Mouse (Mus musculus) thymus, postnatal 36 days (tissue): ENCODE measurements around the gene Smtnl2.
A peak's percentile ranks its signal among the peaks of the same experiment; 100 is the strongest.

ENCODE experiments used
- DNase-seq, 2 experiments: peaks; one replicate each; pipeline ENCODE4 v3.0.0; 2022; ENCODE audit warnings: mixed read lengths in 2 of 2

The Smtnl2 gene

GRCm38 (mm10) chr11:72397811-72398525 lies 13.5 kb downstream of the Smtnl2 start:
- DNase-seq, result no peak

DNA sequence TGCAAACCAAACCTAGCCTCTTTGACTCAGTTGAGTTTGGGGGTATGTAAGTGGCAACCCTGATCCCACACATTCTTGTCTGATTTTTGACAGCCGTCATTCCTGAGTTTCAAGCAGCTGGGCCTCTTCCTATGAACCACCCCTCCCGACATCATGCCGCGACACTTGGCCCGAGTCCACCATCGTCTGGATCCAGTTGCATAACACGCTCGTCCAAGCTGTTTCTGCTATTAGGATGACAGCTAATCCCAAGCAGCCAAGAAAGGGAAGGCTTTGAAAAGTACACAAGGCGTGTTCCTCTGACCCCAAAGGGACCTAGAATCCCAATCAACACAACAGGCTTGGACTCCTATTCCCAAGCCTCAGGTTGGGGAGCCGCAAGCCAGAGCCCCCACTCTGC lies 14.4 kb downstream of the Smtnl2 start:
- DNase-seq, result no peak

- no peak for DNase-seq
Observed at GRCm38 (mm10) chr11:72396621-72397020, 14.9 kb downstream of the Smtnl2 start.

- DNase-seq, result no peak
Observed at GRCm38 (mm10) chr11:72395652-72396051, 15.9 kb downstream of the Smtnl2 start.

DNA sequence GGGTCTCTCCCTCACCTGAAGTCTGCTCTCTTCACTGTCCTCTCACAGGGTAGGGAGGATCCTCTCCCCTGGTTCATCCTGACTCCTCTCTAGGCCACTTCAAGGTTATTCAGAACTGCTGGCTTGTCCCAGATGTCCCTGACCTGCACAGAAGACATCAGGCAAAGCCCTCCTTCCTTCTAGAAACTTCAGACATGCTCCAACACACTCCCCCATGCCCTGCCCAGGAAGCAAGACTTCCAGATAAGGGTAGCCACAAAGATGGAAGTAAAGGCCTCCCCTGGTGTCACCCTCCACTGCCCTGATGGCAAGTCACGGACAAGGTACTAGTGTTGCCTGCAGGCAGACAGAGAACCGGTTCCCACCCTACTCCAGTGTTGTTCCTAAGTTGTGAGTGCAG lies 16.8 kb downstream of the Smtnl2 start:
- DNase-seq, result no peak

DNA sequence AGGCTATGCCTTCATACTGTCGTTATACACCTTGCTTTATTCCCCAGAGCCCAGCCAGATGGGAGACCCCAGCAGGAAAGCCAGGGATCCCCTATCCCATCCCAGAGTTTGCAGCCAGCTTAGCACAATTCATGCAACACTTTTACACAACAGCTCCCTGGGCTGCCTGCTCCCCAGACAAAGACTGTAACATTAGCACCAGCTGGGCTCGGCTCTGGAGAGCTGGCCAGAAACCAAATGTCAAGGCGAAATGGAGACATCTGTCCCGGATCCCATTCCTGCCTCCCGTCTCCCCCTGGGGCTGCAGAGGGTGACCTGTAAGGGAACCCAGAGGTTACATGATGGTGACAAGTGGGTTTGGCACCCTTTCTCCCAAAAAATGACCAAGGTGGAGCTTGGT lies 17.8 kb downstream of the Smtnl2 start:
- no peak for DNase-seq

DNA sequence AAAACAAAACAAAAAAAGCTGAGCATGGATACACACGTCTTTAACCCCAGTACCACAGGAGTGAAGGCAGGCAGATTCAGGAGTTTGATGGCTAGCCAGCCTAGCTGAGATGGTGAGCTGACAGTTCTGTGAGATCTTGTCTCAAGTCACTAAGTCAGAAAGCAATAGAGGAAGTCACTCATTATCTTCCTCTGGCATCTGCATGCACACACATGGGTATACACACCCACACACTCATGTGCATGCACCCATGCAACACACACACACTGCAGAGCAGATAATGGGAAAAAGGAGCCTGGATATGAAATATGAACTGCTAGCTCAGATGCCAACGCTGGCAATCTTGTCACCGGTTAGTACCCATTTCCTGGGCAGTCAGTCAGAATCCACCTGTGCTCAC lies 18.3 kb downstream of the Smtnl2 start:
- DNase-seq, result no peak

- no peak for DNase-seq
Observed at GRCm38 (mm10) chr11:72391181-72391580, 20.3 kb downstream of the Smtnl2 start.

DNA sequence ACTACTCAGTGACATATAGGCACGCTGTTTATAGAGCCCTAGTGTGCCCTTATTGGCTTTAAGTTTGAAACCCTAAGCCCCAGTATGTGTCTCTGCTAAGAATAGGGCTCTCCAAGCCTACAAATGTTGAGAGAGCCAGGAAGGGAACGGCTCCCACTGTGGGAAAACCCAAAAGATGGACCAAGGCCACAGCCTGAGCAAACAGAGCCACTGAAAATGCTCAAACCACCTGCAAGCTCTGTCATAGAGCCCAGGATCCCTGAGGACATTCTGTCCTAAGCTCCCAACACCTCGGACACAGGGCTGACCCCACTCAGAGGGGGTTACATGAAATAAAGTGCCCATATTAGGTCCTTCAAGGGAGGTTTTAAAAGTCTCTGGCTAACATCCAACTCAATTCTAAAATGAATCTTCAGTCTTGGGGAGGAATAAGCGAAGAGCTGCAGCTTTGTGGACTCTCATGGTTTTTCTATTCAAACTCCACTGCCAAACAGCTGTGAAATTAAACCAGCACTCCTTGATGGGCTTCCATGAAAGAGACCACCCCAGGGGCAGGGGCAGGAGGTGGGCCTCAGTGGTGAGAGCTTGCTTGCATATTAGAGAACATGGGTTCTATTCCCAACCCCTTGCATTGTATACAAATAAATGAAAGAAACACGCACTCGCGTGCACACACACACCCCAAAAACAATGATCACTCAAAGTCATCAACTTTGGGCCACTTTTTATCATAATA lies 21.9 kb downstream of the Smtnl2 start:
- no peak for DNase-seq

- DNase-seq, result no peak
Observed at GRCm38 (mm10) chr11:72388113-72388529, 23.4 kb downstream of the Smtnl2 start.

DNA sequence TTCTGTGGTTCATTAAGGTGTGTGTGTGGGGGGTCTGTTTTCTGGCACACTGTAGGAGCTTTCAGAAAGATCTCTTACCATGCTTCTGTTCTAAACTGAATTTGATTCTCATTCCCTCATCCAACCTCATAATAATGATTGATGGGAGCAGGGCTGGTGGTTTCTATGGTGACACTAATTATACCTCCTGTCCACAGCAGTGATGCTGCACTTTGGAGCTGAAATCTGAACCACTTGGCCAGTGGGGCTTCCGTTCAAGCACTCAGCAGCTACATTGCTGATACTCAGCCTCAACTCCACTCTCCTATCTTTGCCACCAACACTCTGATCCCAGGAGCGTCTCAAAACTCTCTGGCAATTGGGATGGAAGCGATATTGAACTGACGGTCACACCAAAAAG lies 32.2 kb downstream of the Smtnl2 start:
- DNase-seq, result no peak

- DNase-seq, result no peak
Observed at GRCm38 (mm10) chr11:72378222-72378621, 33.3 kb downstream of the Smtnl2 start.

GRCm38 (mm10) chr11:72376562-72376961 lies 35.0 kb downstream of the Smtnl2 start:
- DNase-seq, result no peak

- DNase-seq, result no peak
Observed at GRCm38 (mm10) chr11:72369904-72370672, 41.4 kb downstream of the Smtnl2 start.

DNA sequence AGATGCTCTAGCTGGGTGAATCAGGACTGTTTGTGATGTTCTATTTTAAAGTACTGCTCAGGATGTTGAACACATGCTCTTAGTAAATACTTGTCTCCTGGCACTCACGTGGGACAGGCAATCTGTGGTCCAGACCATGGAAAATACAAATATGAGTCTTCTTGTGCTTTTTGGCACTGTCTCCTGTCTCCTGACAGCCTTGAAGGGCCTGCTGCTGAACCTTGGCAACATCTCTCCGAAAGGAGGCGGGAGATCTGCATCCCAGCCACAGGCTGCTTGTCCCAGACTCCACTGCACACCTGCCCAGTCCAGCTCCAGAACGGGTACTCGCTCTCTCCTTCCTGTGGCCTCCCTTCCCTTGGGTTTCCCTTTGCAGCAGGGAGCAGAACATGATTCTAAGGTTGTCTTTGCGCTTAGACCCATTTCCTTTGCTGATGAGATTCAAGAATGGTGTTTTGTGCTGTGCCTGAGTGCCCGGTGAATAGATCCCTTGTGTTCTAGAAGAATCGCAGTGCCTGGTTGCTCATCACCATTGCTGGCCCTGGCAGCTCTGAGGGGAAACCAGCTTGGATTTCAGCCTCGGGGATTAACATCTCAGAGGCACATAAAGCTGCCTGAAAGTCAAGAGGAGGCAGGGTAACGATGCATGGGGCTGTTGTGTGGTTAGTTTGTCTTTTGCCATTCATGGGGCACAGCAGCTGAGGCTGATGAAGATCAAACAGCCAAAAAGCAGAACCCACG lies 43.4 kb downstream of the Smtnl2 start:
- no peak for DNase-seq

GRCm38 (mm10) chr11:72366126-72366525 lies 45.4 kb downstream of the Smtnl2 start:
- no peak for DNase-seq

DNA sequence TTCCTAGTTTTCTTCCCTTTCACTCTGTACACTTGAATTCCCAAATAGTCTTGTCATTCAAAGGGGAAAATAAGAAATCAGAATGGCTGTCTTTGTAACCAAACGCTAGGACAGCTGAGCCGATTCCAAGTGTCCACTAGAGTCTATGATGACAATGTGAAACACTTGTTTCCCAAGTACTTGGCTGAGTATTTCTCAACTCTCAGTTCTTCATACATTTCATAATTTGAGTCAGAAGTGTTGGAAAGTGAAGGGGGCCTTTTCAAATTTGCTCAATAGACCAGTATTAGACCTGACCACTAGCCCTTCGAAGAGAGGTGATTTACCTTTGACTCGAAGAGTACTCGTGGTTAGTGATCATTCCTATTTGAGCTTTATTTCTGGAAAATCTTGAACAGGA lies 47.0 kb downstream of the Smtnl2 start:
- DNase-seq, result no peak

GRCm38 (mm10) chr11:72363523-72364240 lies 47.8 kb downstream of the Smtnl2 start:
- DNase-seq, result no peak

DNA sequence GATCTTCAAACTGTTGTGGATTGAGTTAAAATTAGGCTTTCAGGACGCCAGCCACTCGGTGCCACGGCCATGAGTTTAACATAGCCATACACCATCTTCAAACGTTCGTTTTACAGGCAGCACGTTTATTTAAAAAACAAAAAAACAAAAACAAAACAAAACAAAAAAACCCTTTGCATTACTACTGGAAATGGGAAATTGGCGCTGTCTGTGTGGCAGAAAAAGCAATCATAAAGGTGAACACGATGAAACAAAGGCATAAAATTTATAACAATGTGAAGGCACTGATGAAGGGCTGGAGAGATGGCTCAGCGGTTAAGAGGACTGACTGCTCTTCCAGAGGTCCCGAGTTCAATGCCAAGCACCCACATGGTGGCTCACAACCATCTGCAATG lies 49.2 kb downstream of the Smtnl2 start, which contains the start of gene Tekt1:
Gene Tekt1 (minus strand): TSS at position 96 of the 395 bp plus-strand sequence.
- no peak for DNase-seq

- peak; percentile 12 to 33 for DNase-seq
Observed at GRCm38 (mm10) chr11:72361385-72362346, 49.8 kb downstream of the Smtnl2 start.
